Mouse (Mus musculus): ENCODE results near the gene Elk3.

Gene Elk3

DNA sequence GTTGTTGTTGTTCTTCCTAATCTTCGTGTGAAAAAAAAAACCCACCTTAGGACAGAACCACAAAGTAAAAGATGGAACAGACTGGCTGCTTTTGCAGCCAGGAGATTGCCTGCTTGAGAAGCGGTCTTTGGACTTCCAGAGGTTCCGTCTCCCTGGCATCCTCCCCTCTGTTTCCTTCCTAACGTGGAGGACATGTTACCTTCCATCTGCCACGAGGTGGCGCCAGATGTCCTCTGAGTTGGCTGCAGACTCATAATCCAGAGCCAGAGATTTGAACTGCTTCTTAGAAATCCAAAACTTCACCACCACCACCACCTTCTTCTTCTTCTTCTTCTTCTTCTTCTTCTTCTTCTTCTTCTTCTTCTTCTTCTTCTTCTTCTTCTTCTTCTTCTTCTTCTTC, 19.1 kb downstream of the Elk3 start:
- DNase-seq = peak; percentile 79 to 81

DNA sequence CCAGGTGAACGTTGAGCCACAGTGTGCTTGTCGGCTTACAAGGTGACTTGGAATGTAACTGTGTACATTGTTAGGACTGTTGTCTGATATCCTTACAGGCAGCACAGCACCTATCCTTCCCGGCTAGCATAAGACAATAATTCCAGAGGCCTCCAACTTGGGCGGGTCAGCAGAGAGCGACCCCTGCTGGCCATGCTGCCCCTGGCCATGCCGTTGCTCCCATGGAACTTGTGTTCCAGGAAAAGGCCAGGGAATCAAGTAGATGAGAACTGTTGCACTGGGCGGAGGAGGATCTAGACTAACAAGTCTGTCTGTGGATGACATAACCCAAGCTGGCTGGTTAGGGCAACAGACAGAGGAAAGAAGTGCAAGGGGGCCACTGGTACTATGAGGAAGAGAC, 19.6 kb downstream of the Elk3 start:
- no peak for DNase-seq

DNA sequence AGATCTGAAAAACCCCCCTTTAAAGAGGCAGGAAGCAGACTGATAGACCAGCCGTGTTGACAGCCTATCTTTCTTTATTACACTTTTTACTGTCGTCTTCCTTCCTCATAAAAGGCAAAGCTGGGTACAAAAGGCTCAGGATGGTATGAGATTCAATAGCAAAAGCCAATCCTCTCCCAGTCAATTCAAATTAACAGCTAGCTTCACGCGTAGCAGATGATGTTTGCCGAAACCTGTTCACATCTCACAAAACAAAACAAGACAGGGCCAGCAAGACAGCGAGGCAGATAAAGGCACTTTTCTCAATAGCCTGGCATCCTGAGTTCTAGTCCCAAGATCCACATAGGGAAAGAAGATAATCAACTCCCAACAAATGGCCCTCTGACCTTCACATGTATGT, 21.5 kb downstream of the Elk3 start:
- no peak for DNase-seq

DNA sequence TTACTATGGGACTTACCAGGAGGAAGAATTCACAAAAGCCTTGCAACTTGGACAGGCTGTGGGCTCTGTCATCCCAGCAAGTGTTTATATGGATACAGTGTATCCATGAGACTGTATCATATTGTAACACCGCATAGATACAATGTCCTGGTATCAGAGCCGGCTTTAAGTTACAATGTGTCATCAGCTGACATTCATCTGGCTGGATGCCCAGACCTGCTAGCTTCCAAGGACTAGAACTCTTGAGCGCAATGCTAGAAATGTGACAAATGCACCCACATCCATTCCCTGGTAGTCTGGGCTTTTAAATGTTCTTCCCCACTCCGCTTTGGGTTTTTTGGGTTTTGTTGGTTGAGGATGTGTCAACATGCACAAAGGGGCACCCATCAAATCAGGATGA, 22.6 kb downstream of the Elk3 start:
- DNase-seq = no peak

DNA sequence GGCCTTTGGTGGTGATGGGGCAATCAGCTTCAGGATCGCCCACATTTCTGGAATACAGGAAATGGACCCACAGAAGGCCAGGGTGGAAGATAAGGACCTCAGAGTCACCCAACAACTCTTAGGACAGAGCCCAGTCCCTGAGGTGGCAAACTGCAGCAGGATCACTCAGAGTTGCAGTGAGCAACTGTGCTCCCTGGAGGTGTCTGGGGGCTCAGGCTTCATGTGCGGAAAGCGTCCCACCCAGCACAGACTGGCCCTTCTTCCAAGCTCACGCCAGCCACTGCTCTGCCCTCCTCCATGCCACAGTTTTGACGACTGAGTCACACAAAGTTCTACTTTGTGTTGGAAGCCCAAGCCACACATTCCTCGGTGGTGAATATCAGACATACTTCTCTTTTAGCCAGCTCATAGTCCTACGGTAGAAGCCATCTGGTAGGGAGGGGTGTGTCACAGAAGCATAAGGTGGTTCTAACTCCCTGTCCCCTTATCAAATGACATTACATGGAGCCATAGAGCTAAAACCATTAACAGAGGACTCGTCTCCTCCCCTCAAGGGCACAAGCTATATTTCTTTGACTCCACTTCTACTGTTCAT, 23.3 kb downstream of the Elk3 start:
- no peak for DNase-seq

DNA sequence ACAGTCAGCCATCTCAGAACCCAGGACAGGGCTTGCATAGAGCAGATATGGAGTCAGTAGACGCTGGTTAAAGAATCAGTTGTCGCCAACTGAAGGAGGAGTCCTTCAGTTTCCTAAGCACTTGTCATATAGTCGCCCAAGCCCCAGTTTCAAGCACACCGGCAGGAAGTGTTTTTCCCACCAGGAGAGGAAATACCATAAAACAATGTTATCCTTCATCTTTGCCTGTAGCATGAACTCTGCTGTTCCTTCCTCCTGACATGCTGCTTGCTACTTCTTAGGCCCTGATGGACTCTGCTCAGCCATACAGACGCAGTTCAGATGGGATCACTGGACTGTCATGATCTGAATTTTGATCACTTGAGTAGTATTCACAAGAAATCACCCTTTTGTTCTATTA, 25.4 kb downstream of the Elk3 start:
- DNase-seq = no peak

DNA sequence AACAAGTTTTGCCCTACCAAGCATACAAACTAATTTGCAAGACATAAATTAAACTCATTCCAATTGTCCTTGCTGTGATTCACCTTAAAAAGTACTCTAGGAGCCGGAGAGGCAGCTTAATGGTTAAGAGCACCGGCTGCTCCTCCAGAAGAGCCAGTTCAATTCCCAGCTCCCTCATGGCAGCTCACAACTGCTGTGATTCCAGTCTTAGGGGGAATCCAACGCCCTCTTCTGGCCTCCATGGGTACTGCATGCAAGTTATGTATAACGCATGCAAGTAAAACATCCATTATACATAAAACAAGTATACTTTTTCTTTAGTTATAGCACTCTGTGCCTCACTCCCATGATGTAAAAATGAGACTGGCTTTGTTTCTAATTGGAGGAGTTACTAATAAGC, 27.7 kb downstream of the Elk3 start:
- peak; percentile 58 to 59 for DNase-seq

DNA sequence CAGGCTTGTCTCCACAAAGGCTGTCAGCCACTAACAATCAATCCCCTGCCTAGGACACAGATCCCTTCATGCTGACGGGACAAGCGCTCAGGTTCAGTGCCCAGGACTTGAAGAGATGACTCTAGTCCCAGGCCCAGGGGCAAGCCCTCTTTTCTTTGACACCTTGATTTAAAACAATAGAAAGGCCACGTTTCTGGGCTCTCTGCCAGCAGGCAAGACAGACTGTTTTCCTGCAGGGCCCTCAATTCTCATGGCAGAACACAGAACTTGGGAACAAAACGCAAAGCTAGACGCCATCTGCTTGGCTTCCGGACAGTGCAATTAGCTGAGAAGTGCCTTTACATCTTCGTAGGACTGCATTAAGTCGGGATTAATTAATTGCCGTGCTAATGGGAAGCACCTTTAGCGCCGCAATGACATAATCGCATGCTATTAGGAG, 28.4 kb downstream of the Elk3 start:
- no peak for DNase-seq

DNA sequence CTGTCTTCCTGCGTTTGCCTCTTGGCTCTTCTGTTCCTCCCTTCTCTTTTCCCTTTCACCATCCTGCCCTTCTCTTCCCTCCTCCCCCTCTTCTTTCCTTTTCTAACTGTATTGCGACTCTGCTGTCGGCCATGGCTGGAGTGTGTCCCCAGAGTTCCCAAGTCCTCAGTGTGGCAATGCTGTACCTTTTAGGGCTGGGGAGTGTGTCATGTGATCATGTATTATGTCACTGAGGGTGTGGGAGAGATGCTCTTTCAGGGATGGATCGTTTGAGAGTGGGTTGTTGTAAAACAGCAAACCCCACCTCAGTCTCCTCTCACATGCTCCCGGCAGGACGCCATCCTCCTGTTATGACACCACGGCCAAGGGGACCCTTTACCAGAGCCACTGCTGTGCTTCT, 29.8 kb downstream of the Elk3 start:
- DNase-seq = no peak

DNA sequence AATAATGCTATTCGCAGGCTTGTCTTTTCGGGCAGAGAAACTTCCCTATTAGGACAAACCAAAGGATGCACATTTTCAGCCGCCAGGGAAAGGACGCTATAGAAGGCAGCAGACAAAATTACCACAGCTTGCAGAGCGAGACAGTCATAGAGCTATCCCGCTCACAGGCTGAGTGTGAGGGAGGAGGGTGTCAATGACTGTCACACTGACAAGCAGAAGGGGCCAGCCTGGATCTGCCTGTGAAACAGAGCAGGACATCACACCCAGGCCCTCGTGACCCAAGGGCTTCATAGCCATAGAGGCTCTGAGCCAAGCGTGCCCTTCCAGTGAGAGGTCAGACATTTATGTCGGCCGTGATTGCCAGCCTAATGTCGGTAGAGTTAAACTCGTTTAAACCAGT, 30.3 kb downstream of the Elk3 start:
- no peak for DNase-seq

DNA sequence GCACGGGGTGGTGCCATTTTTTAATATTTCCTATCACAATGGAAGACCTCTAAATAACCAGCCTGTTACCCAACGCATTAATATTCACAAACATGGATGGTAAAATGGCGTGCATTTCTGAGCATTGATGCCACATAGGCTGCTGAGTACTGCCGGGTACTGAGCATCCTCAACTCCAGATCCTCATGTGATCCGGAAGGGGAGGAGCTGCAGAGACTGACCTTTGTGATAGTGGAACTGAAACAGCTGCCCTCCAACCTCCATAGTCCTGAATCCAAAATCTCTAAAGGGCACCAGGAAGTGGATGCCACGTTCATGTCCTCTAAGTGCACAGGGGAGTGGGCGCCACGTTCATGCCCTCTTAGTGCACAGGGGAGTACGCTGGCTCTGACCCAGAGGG, 31.9 kb downstream of the Elk3 start:
- DNase-seq = no peak

DNA sequence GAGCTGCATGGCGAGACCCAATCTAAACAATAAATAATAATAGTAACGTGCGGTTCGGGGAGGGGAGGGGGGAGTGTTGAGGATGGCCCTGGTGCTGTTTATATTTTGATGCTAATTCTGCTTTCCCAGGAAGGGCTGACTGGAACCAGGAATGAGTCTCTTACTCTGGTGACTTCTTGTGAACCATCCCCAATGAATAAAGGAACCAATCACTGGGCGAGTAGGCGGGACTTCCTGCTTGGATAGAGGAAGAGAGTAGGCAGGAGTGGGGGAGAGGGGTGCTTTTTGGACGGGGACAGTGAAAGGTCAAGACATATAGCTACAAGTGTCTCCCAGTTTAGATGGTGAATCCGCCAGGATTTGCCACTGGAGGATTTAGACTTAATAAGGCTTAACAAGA, 32.6 kb downstream of the Elk3 start:
- DNase-seq = no peak

DNA sequence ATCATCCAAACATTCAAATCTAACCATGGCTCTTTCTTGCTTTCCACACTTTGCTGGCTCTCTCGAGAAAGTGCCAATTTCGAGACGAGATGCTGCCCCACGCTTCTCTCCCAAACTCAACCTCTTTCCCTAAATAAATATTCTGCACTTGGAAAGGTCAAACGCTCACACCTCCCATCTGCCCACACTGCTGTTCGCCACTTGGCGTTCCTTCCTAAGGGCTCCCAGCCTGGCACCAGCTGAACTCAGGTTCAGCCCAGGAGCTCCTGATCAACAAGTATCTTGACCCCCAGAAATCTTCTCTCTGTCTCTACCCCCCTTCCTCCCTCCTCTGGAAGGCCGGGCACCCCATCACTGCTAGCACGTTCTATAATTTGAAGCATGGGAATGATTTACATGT, 34.1 kb downstream of the Elk3 start:
- DNase-seq = no peak

DNA sequence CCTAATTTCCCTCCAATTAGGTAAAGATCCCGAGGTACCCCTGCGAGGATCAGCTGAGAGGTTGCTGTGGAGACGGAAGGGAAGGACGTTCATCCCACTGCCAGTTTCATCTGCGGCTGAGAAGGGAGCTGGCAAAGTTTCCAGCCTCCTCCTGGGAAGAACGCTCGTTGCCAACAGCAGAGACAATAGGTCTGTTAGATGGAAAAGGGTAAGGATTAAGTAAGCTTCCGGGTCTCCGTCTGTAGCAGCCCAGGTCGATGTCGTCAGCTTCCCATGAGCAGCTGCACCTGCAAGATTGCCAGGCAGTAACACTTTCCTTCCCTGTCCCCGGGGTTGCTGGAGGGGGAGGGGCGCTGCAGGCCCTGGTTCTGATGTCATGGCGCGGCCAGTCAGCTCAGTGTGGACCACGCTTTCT, 34.6 kb downstream of the Elk3 start:
- DNase-seq = no peak

DNA sequence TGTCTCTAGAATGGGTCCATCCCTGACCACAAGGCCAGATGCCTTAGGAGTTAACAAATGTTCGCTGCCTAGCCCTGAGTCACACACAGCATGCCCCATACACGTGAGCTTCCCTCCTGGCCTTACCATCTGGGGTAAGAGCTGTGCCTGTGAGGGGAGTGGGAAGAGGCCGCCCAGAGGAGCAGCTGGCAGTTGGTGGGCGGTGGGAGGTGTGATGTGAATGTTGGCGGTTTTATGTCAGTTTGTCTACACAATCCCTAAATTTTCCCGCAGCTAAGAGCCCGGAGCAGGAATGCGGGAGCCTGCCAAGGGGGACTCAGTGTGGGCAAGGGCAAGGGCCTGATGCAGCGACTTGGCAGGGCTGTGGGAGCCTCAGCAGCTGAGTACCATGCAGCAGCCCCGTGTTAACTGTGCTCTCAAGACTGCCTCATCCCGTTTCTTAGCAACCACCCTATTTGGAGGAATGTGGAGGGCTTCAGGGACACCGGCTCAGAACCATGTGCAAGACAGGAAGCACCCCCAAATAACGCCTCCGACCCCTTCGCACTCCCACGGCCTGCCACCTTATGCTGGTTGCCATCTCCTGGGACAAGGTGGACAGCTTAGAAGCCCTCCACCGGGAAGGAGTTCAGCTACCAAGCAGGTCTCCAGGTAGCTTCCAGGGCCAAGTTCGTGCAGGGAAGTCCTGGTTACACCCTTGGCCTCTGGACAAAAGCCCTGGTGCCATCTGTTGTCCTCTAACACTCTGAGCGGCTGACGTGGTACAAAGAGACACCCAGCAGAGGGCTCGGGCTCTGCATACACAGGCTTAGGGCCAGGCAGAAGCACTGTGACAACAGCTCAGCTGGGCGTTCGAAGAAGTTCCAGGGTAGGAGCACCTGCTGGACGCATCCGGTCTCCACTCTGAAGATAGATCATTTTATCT, 35.5 kb downstream of the Elk3 start:
- DNase-seq = no peak

DNA sequence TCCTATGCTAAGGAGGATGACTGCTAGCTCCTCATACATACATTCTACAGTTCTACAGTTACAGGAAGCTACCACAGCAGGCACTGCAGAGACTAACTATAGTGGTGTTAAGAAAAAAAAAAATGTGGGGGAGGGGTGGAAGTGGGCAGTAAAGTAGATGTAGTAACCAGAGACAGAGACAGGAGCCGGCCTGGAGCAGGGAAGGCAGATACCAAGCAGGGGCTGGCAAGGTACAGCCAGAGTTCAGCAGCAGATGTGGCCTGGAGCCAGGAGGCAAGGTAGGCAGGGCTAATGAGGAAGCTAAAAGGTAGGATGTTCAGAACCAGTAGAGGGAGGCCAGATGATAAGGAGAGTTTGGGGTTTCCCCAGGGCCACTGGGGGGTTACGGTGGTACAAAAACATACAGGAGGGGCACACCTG, 36.6 kb downstream of the Elk3 start:
- peak; percentile 55 to 68 for DNase-seq

DNA sequence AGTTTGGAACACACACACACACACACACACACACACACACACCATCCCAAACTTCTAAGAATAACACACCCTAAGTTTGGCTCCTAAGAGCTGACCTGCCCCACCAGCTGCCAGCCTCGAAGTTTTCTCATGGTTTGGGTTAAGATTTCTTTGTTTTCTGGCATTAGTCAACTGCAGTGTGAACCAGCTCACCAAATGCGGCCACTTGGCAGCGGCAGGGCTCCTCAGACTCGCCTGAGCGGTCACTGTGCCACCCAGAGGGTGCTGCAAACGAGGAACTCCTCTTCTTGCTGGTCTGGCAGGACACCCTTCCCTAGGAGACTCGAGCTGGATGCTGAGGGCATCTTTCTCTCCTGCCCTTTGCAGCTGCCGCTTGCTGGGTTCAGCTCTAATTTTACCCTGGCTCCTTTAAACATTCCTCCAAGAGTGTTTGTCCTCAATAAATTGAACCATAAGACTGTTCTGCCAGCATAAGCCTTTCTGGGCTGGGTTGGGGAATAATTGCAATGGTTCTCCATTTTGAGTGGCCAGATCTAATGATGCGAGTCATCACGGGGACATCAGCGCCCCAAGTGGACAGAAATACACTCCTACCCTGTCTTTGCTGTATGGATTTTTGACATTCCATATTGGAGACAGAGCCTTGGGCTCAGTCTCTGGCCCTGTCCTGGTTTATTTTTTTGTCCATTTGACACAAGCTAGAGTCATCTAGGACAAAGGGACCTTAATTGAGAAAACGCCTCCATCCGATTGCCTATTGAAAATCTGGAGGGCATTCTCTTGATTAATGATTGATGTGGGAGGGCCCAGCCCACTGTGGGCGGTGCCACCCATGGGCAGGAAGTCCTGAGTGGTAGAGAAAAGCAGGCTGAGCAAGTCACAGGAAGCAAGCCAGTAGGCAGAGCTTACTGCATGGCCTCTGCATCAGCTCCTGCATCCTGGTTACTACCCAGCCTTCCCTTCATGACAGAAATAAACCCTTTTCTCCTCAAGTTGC, 37.7 kb downstream of the Elk3 start:
- peak; percentile 55 to 56 for DNase-seq

DNA sequence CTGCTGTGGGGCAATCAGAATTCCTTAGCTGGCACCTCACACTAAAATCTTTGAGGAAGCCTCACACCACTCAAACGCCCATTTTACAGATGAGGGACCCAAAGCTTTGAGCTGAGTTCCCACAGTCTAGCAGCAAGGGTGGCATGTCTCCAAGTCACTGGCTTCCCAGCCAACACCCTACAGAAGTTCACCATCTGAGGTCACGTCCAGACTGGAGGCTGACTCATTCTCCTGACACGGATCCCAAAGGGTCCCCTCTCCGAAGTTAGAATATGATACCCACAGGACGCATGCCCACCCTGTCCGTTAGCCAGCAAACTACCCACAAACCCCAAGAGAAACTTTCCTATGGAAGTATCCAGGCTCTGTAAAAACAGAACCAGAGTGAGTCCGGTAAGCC, 39.1 kb downstream of the Elk3 start:
- DNase-seq = no peak

DNA sequence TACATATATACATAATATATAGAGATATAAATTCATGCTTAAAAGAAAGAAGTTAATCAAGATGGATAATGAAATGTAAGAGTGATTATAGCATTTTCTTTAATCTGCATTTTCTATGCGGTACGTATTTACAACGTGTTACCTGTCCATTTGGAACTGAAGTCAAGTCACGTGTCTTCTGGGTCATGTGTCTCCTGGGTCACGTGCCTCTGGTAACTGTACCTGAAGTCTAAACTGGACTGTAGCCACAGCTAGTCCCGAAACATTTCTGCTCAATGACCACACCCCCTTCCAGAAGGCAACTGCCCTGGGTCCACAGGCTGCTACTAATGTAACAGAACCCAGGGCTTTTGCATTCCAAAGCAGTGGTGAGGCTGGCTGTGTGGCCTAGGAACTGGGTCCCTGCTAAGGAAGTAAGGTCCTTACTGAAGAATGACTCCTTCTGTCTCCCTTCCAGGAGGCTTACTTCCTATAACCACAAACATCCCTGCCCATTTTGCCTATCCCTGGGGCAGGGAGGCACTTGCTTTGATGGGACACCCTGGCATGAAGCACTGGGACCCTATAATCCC, 40.0 kb downstream of the Elk3 start:
- no peak for DNase-seq

DNA sequence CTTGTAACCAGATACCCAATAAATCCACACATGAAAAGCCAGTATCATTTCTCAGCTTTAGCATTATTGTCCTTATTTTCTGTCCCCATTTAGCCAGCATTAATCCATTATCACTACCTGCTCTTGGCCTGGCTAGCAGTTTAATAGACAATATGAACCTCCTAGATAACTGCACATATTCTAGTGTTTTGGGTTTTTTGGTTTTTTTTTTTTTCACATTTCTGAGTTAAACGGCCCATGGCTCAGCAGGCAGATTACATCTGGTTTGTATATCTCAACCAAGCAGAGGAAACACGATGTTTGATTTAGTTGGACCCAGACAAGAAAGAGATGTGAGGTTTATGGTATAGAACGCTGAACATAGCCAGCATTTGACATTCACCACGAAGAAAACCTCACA, 41.2 kb downstream of the Elk3 start:
- no peak for DNase-seq

DNA sequence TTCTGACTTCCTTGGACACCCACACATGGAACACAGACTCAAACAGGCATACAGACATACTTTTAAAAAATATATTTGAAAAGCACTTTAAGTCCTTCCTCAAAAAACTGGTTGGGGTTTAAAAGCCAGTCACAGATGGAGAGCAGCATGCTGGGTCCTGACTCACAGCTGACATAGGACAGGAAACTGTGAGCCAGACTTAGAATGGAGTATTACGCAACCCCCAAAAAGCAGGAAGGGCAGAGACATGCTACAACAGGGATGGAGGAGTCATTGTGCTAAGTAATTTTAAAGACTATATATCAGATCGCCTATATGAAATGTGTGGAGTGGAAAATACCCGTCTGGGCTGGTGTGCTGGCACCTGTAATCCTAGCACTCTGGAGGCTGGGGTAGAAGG, 42.6 kb downstream of the Elk3 start:
- no peak for DNase-seq

DNA sequence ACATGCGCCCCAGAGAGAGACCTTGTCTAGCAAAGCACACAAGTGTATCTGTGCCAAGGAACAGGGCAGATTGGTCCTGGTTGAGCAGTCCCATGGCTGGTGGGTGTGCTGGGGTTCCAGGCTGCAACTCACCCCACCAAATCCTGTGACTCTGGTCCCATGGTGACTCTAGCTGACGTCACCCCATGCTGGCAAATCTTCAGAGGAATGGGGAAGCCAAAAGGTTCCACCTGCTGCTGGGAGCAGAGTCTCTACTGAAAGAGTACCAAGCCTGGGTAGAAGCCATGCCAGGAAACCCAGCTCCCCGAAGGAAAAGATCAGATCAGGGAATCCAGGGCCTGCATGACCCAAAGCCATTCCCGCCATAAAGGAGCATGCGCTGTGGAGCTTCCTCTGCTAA, 43.4 kb downstream of the Elk3 start:
- DNase-seq = no peak

DNA sequence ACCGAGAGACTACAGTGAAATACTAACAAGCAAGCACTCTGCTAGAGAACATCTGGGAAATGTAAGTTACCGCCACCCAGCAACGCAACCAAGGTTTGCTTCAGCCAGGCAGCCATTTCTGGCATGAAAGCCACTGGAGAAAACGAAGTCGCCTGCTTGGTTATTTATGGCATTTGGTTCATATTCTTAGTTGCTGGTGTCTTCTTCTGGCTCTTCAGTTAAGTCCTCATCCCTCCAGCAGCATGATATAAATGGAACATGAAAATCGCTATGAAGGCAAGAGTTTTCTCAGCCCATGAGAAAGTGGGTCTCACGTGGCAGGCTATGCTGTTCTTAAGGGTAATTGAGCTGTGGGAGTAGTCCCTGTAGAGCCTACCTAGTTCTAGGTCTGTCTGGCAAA, 44.4 kb downstream of the Elk3 start:
- DNase-seq = no peak
